Mouse (Mus musculus) forebrain, embryonic 16.5 days (tissue): ENCODE results near the gene Jade1. TPM values are rescaled to one million over a fixed set of nuclear protein-coding genes. Genes with fewer than 3 reads are reported as not detected.

ENCODE experiments used
- ATAC-seq: fragments of 200-750 bp; cut with Nextera tagmentation; 2 replicates; pipeline ENCODE4 v1.8.0; 2017; ENCODE audit warnings: mild to moderate bottlenecking, moderate library complexity
- H3K27ac ChIP-seq: fragments of 300-500 bp; sonication (generic); 2 replicates; pipeline ENCODE4 v1.5.1; 2014; ENCODE audit warnings: low read length, control low read depth
- H3K27me3 ChIP-seq: fragments of 300-500 bp; sonication (generic); replicated peaks from 2 replicates; pipeline ENCODE4 v1.6.1; 2014; ENCODE audit warnings: low read length; ENCODE audit not compliant: control insufficient read depth, insufficient read depth
- H3K36me3 ChIP-seq: fragments of 300-500 bp; sonication (generic); 2 replicates; pipeline ENCODE4 v1.6.1; 2014; ENCODE audit not compliant: control insufficient read depth, insufficient read depth
- H3K4me1 ChIP-seq: fragments of 300-500 bp; sonication (generic); replicated peaks from 2 replicates; pipeline ENCODE4 v1.6.1; 2014; ENCODE audit warnings: low read length; ENCODE audit not compliant: control insufficient read depth, insufficient read depth
- H3K4me2 ChIP-seq: fragments of 300-500 bp; sonication (generic); 2 replicates; pipeline ENCODE4 v1.6.1; 2014; ENCODE audit warnings: mild to moderate bottlenecking, low read length, control low read depth
- H3K4me3 ChIP-seq: fragments of 300-500 bp; sonication (generic); replicated peaks from 2 replicates; pipeline ENCODE4 v1.5.1; 2014; ENCODE audit warnings: mild to moderate bottlenecking, low read length, control low read depth
- H3K9ac ChIP-seq: fragments of 300-500 bp; sonication (generic); replicated peaks from 2 replicates; pipeline ENCODE4 v1.6.1; 2014; ENCODE audit warnings: low read depth, low read length, control low read depth
- H3K9me3 ChIP-seq: fragments of 300-500 bp; sonication (generic); 2 replicates; pipeline ENCODE4 v1.6.1; 2016; ENCODE audit warnings: low read length; ENCODE audit not compliant: control insufficient read depth
- whole genome bisulfite sequencing: fragments of 180-500 bp; shearing (Covaris S2); extraction: QIAGEN DNeasy Blood & Tissue Kit; methylation state at CpG from one replicate; pipeline ENCODE4 v1.1.7; 2014; 5-methylcytosine and 5-hydroxymethylcytosine counted together
- polyA plus RNA-seq: library from polyadenylated mRNA; unstranded; fragments of >200 nt; fragmentation: Nextera tagmentation; extraction: Ambion mirVana; gene quantifications from 2 replicates; pipeline ENCODE4 v1.2.1, GENCODE M21; 2015

The Jade1 gene
- 20.7 and 23.6 TPM in 2 replicates for polyA plus RNA-seq

DNA sequence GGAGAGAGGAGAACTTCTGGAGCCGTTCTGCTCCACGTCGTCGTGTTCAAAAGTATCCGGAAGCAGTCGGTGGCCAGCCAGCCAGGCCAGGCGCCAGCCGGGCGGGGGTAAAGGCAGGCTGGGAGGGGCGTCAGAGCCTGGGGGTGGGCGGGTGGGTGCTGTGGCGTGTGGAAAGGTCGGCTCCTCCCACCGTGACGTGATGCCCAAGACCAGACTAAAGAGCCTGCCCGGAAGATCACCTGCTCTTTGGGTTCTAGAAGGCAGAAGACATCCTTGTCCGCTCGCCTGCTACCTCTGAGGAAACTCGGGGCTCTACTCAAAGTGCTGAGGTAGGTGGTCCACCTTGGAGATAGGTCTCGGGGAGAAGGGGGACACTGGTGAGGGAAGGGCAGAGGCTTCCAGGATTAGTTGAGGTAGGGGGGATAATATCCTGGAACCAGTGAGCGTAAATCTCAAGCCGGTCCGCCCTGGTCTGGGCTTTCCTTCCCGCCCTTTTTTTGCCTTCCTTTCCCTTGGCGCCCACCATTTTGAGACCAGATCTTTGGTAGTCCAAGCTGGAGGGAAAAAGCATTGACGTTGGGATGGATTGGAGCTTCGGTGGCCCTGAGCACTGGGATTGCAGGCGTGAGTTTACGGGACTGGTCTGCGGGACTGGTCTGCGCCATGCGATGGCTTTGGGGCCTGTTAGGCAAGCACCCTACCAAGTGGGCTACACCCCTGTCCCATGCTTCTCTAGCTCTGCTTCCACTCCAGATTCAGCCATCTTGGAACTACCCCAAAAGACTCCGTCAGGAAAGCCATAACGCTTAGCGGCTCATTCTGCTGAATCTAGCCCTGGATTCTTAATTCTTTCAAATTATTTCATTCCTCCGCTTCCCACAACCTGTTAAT, at the start of gene Jade1:
Jade1 (plus strand) TSS at position 241 of the 891 bp plus-strand sequence.
- WGBS = 98% methylated on average over 34 of the region's 36 CpGs
- H3K27ac ChIP-seq = no peak within 1 kb of the TSS
- no peak for ATAC-seq
- H3K9ac ChIP-seq = no peak within 1 kb of the TSS
- H3K4me1 ChIP-seq = no peaks in the 10 kb centered on the region
- H3K4me3 ChIP-seq = no peak within 1 kb of the TSS
- H3K9me3 ChIP-seq = no peaks in the 10 kb centered on the region
- H3K4me2 ChIP-seq = no peak within 1 kb of the TSS
- H3K27me3 ChIP-seq = no peaks in the 10 kb centered on the region
- no peaks in the 10 kb centered on the region for H3K36me3 ChIP-seq

DNA sequence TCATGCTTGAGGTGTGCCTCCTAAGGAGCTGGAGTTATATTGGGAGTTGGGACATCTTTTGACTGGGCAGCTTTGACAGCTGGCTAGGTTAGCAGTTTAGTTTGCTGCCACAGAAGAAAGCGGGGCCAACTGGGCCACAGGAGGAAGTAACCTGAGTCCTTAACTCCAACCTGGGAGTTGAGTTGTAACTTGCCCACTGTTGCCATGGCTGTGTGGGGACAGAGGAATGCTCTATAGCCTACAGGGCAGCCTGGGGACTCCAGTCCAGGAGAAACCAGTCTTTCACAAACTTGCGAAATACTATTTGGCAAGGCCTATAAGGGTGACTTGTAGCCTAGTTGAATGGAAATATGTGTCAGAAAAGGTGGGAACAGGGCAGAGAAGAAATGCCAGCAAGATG, 46.1 kb upstream of the Jade1 start:
- ATAC-seq = no peak
- Histone ChIP-seq H3K36me3 (no peaks in the 10 kb centered on the region), H3K4me3 (no peak overlapping the region), H3K9ac (no peak overlapping the region), H3K27ac (no peak overlapping the region), H3K4me2 (no peak overlapping the region), H3K4me1 (no peaks in the 10 kb centered on the region), H3K27me3 (no peaks in the 10 kb centered on the region), H3K9me3 (no peaks in the 10 kb centered on the region)
- WGBS = 85% methylated on average over 2 of the region's 2 CpGs

DNA sequence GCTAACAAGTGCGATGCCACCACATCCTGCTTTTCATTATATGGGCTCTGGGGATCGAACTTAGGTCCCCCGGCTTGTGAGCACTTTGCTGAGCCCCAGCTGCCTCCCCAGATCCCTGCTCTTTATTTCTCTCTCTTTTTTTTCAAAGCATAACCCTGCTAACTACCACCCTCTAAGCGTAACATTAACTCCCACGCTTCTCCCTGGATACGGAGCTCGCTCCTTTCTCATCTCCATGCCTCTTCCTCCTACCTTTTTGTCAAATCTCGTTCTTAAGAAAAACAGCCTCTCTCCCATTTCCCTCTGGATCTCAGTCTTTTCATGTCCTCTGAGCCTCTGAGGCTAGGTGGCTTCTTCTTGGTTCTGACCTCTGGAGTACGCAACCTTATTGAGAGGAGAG, 45.3 kb upstream of the Jade1 start:
- Histone ChIP-seq H3K9me3 (no peaks in the 10 kb centered on the region), H3K9ac (no peak overlapping the region), H3K4me2 (no peak overlapping the region), H3K4me3 (no peak overlapping the region), H3K4me1 (no peaks in the 10 kb centered on the region), H3K36me3 (no peaks in the 10 kb centered on the region), H3K27ac (no peak overlapping the region), H3K27me3 (no peaks in the 10 kb centered on the region)
- no peak for ATAC-seq
- 84% methylated on average over 9 of the region's 9 CpGs for WGBS

DNA sequence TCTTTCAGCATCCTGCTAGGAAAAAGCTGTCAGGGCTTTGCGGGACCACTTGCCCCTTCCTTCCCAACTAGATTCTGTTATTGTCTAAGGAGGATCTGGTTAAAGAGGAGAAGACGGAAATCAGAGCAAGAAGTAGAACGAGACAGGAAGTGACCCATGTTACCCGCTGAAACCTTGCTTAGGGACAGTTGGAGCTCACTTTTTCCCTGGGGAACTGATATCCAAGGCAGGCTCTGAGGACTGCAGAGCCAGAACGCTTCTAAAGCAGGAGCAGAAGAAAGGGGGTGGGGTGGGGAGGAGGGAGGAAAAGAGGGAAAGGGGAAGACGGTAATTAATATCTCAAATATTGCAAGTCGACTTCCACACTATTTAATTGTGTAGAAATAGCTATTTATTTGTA, 44.8 kb upstream of the Jade1 start:
- H3K27me3 ChIP-seq = no peaks in the 10 kb centered on the region
- H3K4me2 ChIP-seq = no peak overlapping the region
- ATAC-seq = no peak
- no peak overlapping the region for H3K4me3 ChIP-seq
- no peaks in the 10 kb centered on the region for H3K36me3 ChIP-seq
- H3K27ac ChIP-seq = no peak overlapping the region
- H3K9me3 ChIP-seq = no peaks in the 10 kb centered on the region
- H3K9ac ChIP-seq = no peak overlapping the region
- no peaks in the 10 kb centered on the region for H3K4me1 ChIP-seq
- 73% methylated on average over 7 of the region's 7 CpGs for WGBS

DNA sequence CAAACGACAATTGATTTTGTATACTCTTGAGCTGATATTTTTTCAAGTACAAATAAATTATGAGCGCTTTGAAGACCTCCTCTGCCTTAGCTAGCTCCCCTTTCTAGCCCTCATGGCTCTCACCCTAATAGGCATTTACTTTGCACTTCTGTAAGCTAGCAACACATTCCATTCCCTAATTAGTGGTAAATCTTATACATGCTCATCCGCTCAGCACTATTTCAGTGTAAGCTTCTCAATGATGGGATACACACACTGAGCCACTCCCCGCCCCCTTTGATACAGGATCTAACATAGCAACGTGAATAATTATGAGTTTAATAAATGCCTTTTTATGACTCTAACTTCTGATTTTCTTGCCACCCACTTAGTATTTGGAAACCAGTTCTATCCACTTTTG, 41.5 kb upstream of the Jade1 start:
- no peak overlapping the region for H3K4me3 ChIP-seq
- H3K27ac ChIP-seq = no peak overlapping the region
- H3K4me1 ChIP-seq = no peaks in the 10 kb centered on the region
- no peaks in the 10 kb centered on the region for H3K9me3 ChIP-seq
- H3K4me2 ChIP-seq = no peak overlapping the region
- H3K27me3 ChIP-seq = no peaks in the 10 kb centered on the region
- 22% methylated on average over 5 of the region's 5 CpGs for WGBS
- H3K9ac ChIP-seq = no peak overlapping the region
- no peaks in the 10 kb centered on the region for H3K36me3 ChIP-seq
- ATAC-seq = peak; percentile 45

DNA sequence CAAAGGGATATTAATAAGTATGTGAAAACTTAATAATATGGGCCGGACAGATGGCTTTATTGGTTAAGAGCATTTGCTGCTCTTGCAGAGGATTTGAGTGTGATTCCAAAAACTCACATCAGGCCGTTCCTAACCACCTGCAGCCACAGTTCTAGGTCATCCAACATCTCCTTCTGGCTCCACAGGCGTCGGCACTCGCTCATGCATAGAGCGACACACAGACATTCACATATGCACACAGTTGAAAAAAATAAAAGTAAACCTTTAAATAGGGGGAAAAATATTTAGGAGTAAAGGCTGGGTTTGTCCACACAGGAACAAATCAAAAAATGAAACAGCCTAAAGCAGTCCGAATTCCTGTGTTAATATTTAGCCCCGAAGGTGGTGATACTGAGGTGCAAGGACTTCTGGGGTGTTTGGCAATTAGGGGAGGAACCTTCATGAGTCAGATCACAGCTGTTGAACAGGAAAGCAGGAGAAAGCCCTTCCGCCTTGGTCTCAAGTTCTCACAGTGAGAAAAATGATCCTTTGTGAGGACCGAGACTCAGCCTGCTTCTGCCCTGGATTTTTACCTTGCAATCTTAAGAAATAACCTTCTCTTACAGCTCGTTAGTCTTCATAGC, 40.7 kb upstream of the Jade1 start:
- Histone ChIP-seq H3K9me3 (no peaks in the 10 kb centered on the region), H3K36me3 (no peaks in the 10 kb centered on the region), H3K27me3 (no peaks in the 10 kb centered on the region), H3K27ac (no peak overlapping the region), H3K4me2 (no peak overlapping the region), H3K9ac (no peak overlapping the region), H3K4me1 (no peaks in the 10 kb centered on the region), H3K4me3 (no peak overlapping the region)
- ATAC-seq = no peak
- 71% methylated on average over 11 of the region's 11 CpGs for WGBS

DNA sequence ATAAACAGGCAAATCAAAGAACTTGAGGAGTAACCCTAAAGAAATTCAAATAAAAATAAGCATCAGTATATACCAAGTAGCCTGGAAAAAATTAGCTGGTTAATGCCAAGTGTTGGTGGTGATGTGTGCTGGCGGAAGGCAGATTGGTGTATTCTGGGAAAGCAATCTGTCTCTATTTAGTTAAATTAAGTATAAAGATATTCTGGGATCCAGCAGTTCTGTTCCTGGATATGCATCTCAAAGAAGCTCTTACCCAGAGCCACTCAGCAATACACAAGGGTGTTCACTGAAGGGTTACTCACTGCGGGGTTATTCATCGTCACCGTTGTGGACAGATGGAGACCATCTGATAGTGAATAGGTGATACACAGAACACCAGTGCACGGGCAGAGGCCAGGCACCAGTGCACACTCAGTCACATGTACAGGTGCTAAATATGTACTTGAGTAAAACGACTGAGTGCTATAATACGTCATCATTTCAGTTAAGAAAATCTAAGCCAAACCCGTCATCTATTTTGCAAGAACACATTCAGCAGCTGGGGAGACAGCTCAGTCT, 38.5 kb upstream of the Jade1 start:
- Histone ChIP-seq H3K27ac (no peak overlapping the region), H3K4me2 (no peak overlapping the region), H3K9ac (no peak overlapping the region), H3K36me3 (no peaks in the 10 kb centered on the region), H3K4me3 (no peak overlapping the region), H3K4me1 (0 out of 2 replicates have a peak, but pooled peaks cover 1% of the 10 kb centered on the region), H3K9me3 (no peaks in the 10 kb centered on the region), H3K27me3 (no peaks in the 10 kb centered on the region)
- 57% methylated on average over 8 of the region's 8 CpGs for WGBS
- peak; percentile 43; the same call in 1 of the 2 replicates for ATAC-seq

DNA sequence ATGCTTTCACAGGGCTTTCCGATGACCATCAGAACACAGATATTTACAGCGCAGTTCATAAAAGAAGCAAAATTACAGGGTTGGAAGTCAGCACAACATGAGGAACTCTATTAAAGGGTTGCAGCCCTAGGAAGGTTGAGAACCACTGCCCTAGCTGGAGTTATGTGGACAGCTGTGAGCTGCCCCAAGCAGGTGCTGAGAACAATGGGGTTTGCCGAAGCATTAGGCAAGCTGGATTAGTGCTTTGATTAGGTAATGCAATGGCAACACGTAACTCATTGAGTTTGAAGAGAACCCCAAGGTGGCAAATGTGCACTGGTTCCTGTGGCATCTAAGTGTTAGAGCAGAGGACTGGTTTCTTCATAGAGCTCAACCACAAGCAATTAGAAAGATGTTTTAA, 34.6 kb upstream of the Jade1 start:
- WGBS = 64% methylated on average over 4 of the region's 4 CpGs
- H3K27ac ChIP-seq = no peak overlapping the region
- H3K4me3 ChIP-seq = no peak overlapping the region
- H3K36me3 ChIP-seq = no peaks in the 10 kb centered on the region
- H3K9me3 ChIP-seq = no peaks in the 10 kb centered on the region
- no peaks in the 10 kb centered on the region for H3K27me3 ChIP-seq
- H3K4me1 ChIP-seq = 0 out of 2 replicates have a peak, but pooled peaks cover 3% of the 10 kb centered on the region
- no peak overlapping the region for H3K4me2 ChIP-seq
- no peak overlapping the region for H3K9ac ChIP-seq
- ATAC-seq = no peak

DNA sequence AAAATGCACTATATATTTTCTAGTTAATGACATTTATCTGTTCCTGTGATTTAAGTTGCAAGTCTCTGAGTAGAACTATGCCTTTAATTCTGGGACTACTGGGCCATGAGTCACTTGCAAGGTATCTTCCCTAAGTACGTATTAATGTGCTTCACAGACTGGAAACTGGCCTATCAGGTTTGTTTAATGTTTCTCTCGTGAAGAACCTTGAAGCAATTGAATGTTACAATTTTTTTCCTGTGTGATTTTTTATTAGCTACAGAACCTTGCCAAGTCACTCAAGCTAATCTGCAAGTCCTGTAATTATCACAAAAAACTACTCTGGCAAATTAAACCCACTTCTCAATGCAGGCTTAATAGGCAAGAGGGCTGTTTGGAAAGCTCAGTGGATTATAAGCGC, 33.8 kb upstream of the Jade1 start:
- no peak for ATAC-seq
- H3K9ac ChIP-seq = no peak overlapping the region
- 0 out of 2 replicates have a peak, but pooled peaks cover 3% of the 10 kb centered on the region for H3K4me1 ChIP-seq
- no peaks in the 10 kb centered on the region for H3K27me3 ChIP-seq
- no peaks in the 10 kb centered on the region for H3K36me3 ChIP-seq
- H3K4me3 ChIP-seq = no peak overlapping the region
- WGBS = 23% methylated on average over 3 of the region's 3 CpGs
- H3K27ac ChIP-seq = no peak overlapping the region
- no peak overlapping the region for H3K4me2 ChIP-seq
- H3K9me3 ChIP-seq = no peaks in the 10 kb centered on the region
